Mouse (Mus musculus) CH12.LX (cell line): ENCODE measurements around the gene Trpc2. TPM values are rescaled to one million over a fixed set of nuclear protein-coding genes. Genes with fewer than 3 reads are reported as not detected.

ENCODE experiments used
- DNase-seq: peaks from one replicate; pipeline ENCODE4 v3.0.0-alpha.2; 2013; ENCODE audit errors: extremely low read depth
- H3K27ac ChIP-seq: 2 replicates; pipeline ENCODE4 v1.5.1; 2012; ENCODE audit warnings: low read depth, mild to moderate bottlenecking, control low read depth, moderate library complexity; ENCODE audit not compliant: insufficient read depth
- H3K27me3 ChIP-seq: replicated peaks from 2 replicates; pipeline ENCODE3; 2012; ENCODE audit warnings: inconsistent platforms
- H3K36me3 ChIP-seq, 2 experiments: replicated peaks in 1 of 2; 2 replicates each; pipeline versions ENCODE3 to v1.6.1; 2012; ENCODE audit warnings: inconsistent platforms in 1 of 2, low read length in 1 of 2, mild to moderate bottlenecking in 1 of 2, mixed read lengths in 1 of 2, moderate library complexity in 1 of 2; ENCODE audit not compliant: control insufficient read depth in 1 of 2, insufficient read depth in 1 of 2
- H3K4me1 ChIP-seq, 2 experiments: 2 replicates each; pipeline ENCODE4 v1.6.1; 2012; ENCODE audit warnings: inconsistent platforms in 1 of 2, moderate library complexity in 1 of 2; ENCODE audit not compliant: insufficient read depth in 2 of 2, control insufficient read depth in 1 of 2
- H3K4me2 ChIP-seq: 2 replicates; pipeline ENCODE4 v1.6.1; 2012; ENCODE audit warnings: low read depth, mild to moderate bottlenecking, control low read depth; ENCODE audit not compliant: poor library complexity, insufficient read depth, severe bottlenecking
- H3K4me3 ChIP-seq, 3 experiments: fragments of 150-350 bp in 1 of 3; sonication (generic) in 1 of 3; replicated peaks in 1 of 3; 2 replicates each; pipeline versions ENCODE3 to v1.5.1; 2011 to 2012; ENCODE audit warnings: low read depth in 2 of 3, low read length in 2 of 3, mild to moderate bottlenecking in 2 of 3, moderate library complexity in 2 of 3, control low read depth in 1 of 3, improper control_type of control experiment in 1 of 3, inconsistent platforms in 1 of 3, mixed read lengths in 1 of 3; ENCODE audit not compliant: poor library complexity in 1 of 3
- H3K79me2 ChIP-seq: replicated peaks from 2 replicates; pipeline ENCODE4 v1.6.1; 2012; ENCODE audit warnings: mild to moderate bottlenecking, moderate library complexity; ENCODE audit not compliant: control insufficient read depth, poor library complexity, insufficient read depth, severe bottlenecking; ENCODE audit errors: extremely low read depth
- H3K9ac ChIP-seq: 2 replicates; pipeline ENCODE4 v1.6.1; 2012; ENCODE audit warnings: low read depth, mild to moderate bottlenecking, control low read depth, moderate library complexity; ENCODE audit not compliant: insufficient read depth
- H3K9me3 ChIP-seq: replicated peaks from 2 replicates; pipeline ENCODE3; 2012; ENCODE audit warnings: low read length, inconsistent platforms, mixed read lengths
- BHLHE40 ChIP-seq: IDR thresholded peaks from 2 replicates; pipeline ENCODE4 v1.6.1; 2011; ENCODE audit warnings: mild to moderate bottlenecking, low read depth, low read length, improper control_type of control experiment
- CHD1 ChIP-seq: IDR thresholded peaks from 2 replicates; pipeline ENCODE4 v1.6.1; 2012; ENCODE audit warnings: low read depth, low read length, improper control_type of control experiment, inconsistent platforms
- CTCF ChIP-seq, 2 experiments: IDR thresholded peaks in 1 of 2; conservative IDR thresholded peaks in 1 of 2; 2 replicates each; pipeline ENCODE4 v1.5.1; 2011 to 2012; ENCODE audit warnings: low read depth in 2 of 2, low read length in 2 of 2, improper control_type of control experiment in 1 of 2, inconsistent platforms in 1 of 2, mild to moderate bottlenecking in 1 of 2, moderate library complexity in 1 of 2
- GABPA ChIP-seq: IDR thresholded peaks from 2 replicates; pipeline ENCODE4 v1.6.1; 2012; ENCODE audit warnings: low read depth, low read length, improper control_type of control experiment, inconsistent platforms; ENCODE audit not compliant: insufficient replicate concordance
- HCFC1 ChIP-seq: IDR thresholded peaks from 2 replicates; pipeline ENCODE4 v1.6.1; 2012; ENCODE audit warnings: low read depth, mild to moderate bottlenecking, inconsistent platforms, low read length, improper control_type of control experiment
- JUN ChIP-seq: IDR thresholded peaks from 2 replicates; pipeline ENCODE4 v1.6.1; 2011; ENCODE audit warnings: low read depth, mild to moderate bottlenecking, low read length, improper control_type of control experiment, moderate library complexity; ENCODE audit not compliant: insufficient read depth
- MAFK ChIP-seq: IDR thresholded peaks from 2 replicates; pipeline ENCODE4 v1.6.1; 2011; ENCODE audit warnings: low read length, improper control_type of control experiment; ENCODE audit not compliant: insufficient replicate concordance
- NELFE ChIP-seq: IDR thresholded peaks from 2 replicates; pipeline ENCODE4 v1.6.1; 2011; ENCODE audit warnings: low read depth, low read length, improper control_type of control experiment
- POLR2A ChIP-seq: IDR thresholded peaks from 2 replicates; pipeline ENCODE4 v1.6.1; 2011; ENCODE audit warnings: low read depth, mild to moderate bottlenecking, improper control_type of control experiment, low read length
- RAD21 ChIP-seq: IDR thresholded peaks from 2 replicates; pipeline ENCODE4 v1.6.1; 2011; ENCODE audit warnings: low read depth, mild to moderate bottlenecking, low read length, improper control_type of control experiment, moderate library complexity
- RCOR1 ChIP-seq: conservative IDR thresholded peaks from 2 replicates; pipeline ENCODE4 v1.6.1; 2012; ENCODE audit warnings: low read depth, mild to moderate bottlenecking, inconsistent platforms, low read length, improper control_type of control experiment
- SMC3 ChIP-seq: IDR thresholded peaks from 2 replicates; pipeline ENCODE4 v1.6.1; 2011; ENCODE audit warnings: low read depth, low read length, improper control_type of control experiment
- TCF12 ChIP-seq: IDR thresholded peaks from 2 replicates; pipeline ENCODE4 v1.6.1; 2014; ENCODE audit warnings: low read depth, mild to moderate bottlenecking, inconsistent platforms, low read length, improper control_type of control experiment
- UBTF ChIP-seq: IDR thresholded peaks from 2 replicates; pipeline ENCODE4 v1.6.1; 2012; ENCODE audit warnings: low read depth, mild to moderate bottlenecking, inconsistent platforms, low read length, improper control_type of control experiment, moderate library complexity
- USF2 ChIP-seq: conservative IDR thresholded peaks from 2 replicates; pipeline ENCODE4 v1.6.1; 2011; ENCODE audit warnings: low read depth, low read length, improper control_type of control experiment
- ZNF384 ChIP-seq: IDR thresholded peaks from 2 replicates; pipeline ENCODE4 v1.6.1; 2012; ENCODE audit warnings: low read depth, low read length, improper control_type of control experiment, inconsistent platforms
- dilution Hi-C: fragments of 300-500 bp; cut with MboI; formaldehyde crosslinking; loops from 2 replicates; pipeline ENCODE4 v1.14.3; 2020; ENCODE audit warnings: low sequenced_read_pairs; ENCODE audit not compliant: extremely low pct_unique_long_range_greater_than_20kb, extremely low pct_ligation_motif_present
- in situ Hi-C: fragments of 300-500 bp; cut with MboI; formaldehyde crosslinking; loops from 3 replicates; pipeline ENCODE4 v1.14.3; 2019; ENCODE audit warnings: low sequenced_read_pairs, low pct_ligation_motif_present, low pct_unique_long_range_greater_than_20kb, mixed read lengths
- polyA plus RNA-seq: library from polyadenylated mRNA; unstranded; fragments of >175 nt; gene quantifications from 2 replicates; pipeline ENCODE4 v1.2.1, GENCODE M21; 2012; ENCODE audit warnings: low read depth; ENCODE audit not compliant: insufficient read length
- total RNA-seq, 2 experiments: library from RNA; depleted of rRNA; stranded (reverse); fragments of 300-350 nt in 1 of 2; fragments of >200 nt in 1 of 2; gene quantifications; 2 replicates each; pipeline ENCODE4 v1.2.3; 2012 to 2014

Trpc2 gene
- total and polyA plus RNA-seq, 3 experiments = 0.17 to 0.24 TPM; not detected in 1

DNA sequence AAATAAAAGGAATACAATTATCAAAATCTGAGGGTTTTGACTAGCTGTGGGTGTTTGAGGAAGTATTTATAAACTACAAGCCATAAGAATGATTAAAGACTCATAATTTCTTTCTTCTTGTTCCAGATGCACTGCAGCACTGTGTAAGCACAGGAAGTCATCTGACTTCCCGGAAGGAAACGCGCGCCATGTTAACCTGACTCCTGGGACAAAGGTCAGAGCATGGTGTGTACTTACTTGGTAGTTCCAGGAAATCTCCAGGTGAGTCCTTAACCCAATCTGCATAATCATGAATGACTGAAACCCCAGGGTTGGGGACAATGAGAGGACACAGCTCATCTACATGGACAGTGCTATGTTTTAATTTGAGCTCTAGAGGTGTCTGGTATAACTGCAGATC, 49.5 kb downstream of the Trpc2 start:
- Histone ChIP-seq H3K4me1 (no peaks in the 10 kb centered on the region), H3K27ac (no peak overlapping the region), H3K79me2 (no peaks in the 10 kb centered on the region), H3K27me3 (no peaks in the 10 kb centered on the region), H3K36me3 (peaks cover 46 to 86% of the 10 kb centered on the region in 2 experiments), H3K9me3 (no peaks in the 10 kb centered on the region), H3K9ac (no peak overlapping the region), H3K4me2 (no peak overlapping the region), H3K4me3 (no peak overlapping the region)
- no peak for DNase-seq
- dilution Hi-C loops = no loop called here
- TF ChIP-seq BHLHE40 (no peak), UBTF (no peak), NELFE (no peak), RAD21 (no peak), USF2 (no peak), GABPA (no peak), CHD1 (no peak)
- in situ Hi-C loops = no loop called here

DNA sequence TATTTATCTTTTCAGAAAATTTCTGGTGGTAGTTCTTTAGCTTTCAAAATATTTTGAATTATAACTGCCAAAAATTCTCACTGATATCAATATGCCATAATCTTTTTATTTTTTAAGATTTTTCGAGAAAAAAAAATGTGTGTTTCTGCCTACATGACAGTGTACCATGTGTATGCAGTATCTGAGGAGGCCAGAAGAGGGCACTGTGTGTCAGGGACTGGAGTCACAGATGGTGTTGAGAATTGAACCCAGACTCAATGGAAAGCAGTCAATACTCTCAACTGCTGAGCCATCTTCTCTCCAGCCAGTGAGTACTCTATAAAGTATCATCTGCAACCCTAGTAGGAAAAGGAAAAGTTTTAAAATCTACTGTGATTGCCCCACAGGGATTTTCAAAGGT, 54.5 kb downstream of the Trpc2 start:
- Histone ChIP-seq H3K4me3 (no peak overlapping the region), H3K27ac (no peak overlapping the region), H3K9me3 (no peaks in the 10 kb centered on the region), H3K36me3 (peaks cover 47 to 92% of the 10 kb centered on the region in 2 experiments), H3K79me2 (no peaks in the 10 kb centered on the region), H3K4me2 (no peak overlapping the region), H3K9ac (no peak overlapping the region), H3K4me1 (no peaks in the 10 kb centered on the region), H3K27me3 (no peaks in the 10 kb centered on the region)
- TF ChIP-seq ZNF384 = no peak
- TF ChIP-seq CTCF (conservative IDR thresholded peaks at IDR 0.05 in 1 of 2, IDR thresholded peaks at IDR 0.05 in 1 of 2; ENCODE audit: low read depth in 2 of 2, low read length in 2 of 2) = peak; percentile 69
- peak; percentile 40 for TF ChIP-seq RAD21
- peak; percentile 19; the same call in 1 of the 2 replicates for TF ChIP-seq SMC3
- in situ Hi-C loops = no loop called here
- peak; percentile 52 for DNase-seq
- dilution Hi-C loops = no loop called here

DNA sequence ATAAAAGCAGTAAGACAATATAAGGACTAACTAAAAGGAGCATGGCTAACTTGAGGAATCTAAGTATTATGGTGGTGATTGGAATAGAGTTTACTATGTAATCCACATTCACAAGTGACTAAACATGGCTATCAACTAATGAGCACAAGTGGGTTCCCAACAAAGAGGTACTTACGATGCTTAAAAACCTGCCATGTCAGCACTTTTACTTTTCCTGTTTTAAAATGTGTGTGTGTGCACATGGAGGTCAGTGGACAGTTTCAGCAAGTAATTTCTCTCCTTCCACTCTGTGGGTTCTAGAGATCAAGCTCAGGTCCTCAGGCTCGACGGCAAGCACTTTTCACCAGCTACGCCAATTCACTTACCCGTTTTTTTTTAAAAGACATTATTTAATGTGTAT, 55.0 kb downstream of the Trpc2 start:
- Histone ChIP-seq H3K9me3 (no peaks in the 10 kb centered on the region), H3K4me3 (no peak overlapping the region)
- TF ChIP-seq TCF12 (no peak), JUN (no peak), POLR2A (no peak), USF2 (no peak), MAFK (peak; percentile 95), CHD1 (no peak), RCOR1 (no peak), HCFC1 (no peak)
- TF ChIP-seq, all 38 proteins: peak for 1
- H3K9ac ChIP-seq = no peak overlapping the region
- H3K79me2 ChIP-seq = no peaks in the 10 kb centered on the region
- H3K4me1 ChIP-seq = no peaks in the 10 kb centered on the region
- H3K36me3 ChIP-seq = peaks cover 46 to 90% of the 10 kb centered on the region in 2 experiments
- DNase-seq = no peak
- no peak overlapping the region for H3K4me2 ChIP-seq
- H3K27me3 ChIP-seq = no peaks in the 10 kb centered on the region
- H3K27ac ChIP-seq = no peak overlapping the region
- in situ Hi-C loops = no loop called here
- dilution Hi-C loops = no loop called here

Other genes starting within 250 kb of the Trpc2 start
- gene Inppl1, start 244.9 kb upstream of the Trpc2 start, total RNA-seq (2012; rRNA removed) = 36.1 and 44.3 TPM in 2 replicates
- 21.6 and 27.3 TPM in 2 replicates for gene Inppl1, start 244.9 kb upstream of the Trpc2 start, total RNA-seq (2014; rRNA removed)
- 35.7 and 37.9 TPM in 2 replicates for gene Inppl1, start 244.9 kb upstream of the Trpc2 start, polyA plus RNA-seq
- not detected in 2 replicates for gene Folr2, start 225.9 kb upstream of the Trpc2 start, total RNA-seq (2012; rRNA removed)
- not detected in 2 replicates for gene Folr2, start 225.9 kb upstream of the Trpc2 start, total RNA-seq (2014; rRNA removed)
- not detected in 2 replicates for gene Folr2, start 225.9 kb upstream of the Trpc2 start, polyA plus RNA-seq
- gene Anapc15, start 219.4 kb upstream of the Trpc2 start, total RNA-seq (2012; rRNA removed) = 69.1 and 88.8 TPM in 2 replicates
- gene Anapc15, start 219.4 kb upstream of the Trpc2 start, total RNA-seq (2014; rRNA removed) = 90.6 and 98.5 TPM in 2 replicates
- 97.1 and 107 TPM in 2 replicates for gene Anapc15, start 219.4 kb upstream of the Trpc2 start, polyA plus RNA-seq
- 0.25 and 0.34 TPM in 2 replicates for gene Folr1, start 212.3 kb upstream of the Trpc2 start, total RNA-seq (2012; rRNA removed)
- not detected in 2 replicates for gene Folr1, start 212.3 kb upstream of the Trpc2 start, total RNA-seq (2014; rRNA removed)
- not detected in 2 replicates for gene Folr1, start 212.3 kb upstream of the Trpc2 start, polyA plus RNA-seq
- 68.6 and 77.9 TPM in 2 replicates for gene Lamtor1, start 177.2 kb upstream of the Trpc2 start, total RNA-seq (2012; rRNA removed)
- 80.7 and 86.2 TPM in 2 replicates for gene Lamtor1, start 177.2 kb upstream of the Trpc2 start, total RNA-seq (2014; rRNA removed)
- 107 and 124 TPM in 2 replicates for gene Lamtor1, start 177.2 kb upstream of the Trpc2 start, polyA plus RNA-seq
- gene Tomt, start 176.8 kb upstream of the Trpc2 start, total RNA-seq (2012; rRNA removed) = 1.1 and 1.4 TPM in 2 replicates
- 0.07 and 0.22 TPM in 2 replicates for gene Tomt, start 176.8 kb upstream of the Trpc2 start, total RNA-seq (2014; rRNA removed)
- gene Tomt, start 176.8 kb upstream of the Trpc2 start, polyA plus RNA-seq = 1.3 TPM in 2 replicates
- gene Lrrc51, start 149.2 kb upstream of the Trpc2 start, total RNA-seq (2012; rRNA removed) = 3.9 and 5.6 TPM in 2 replicates
- 5.2 and 6.6 TPM in 2 replicates for gene Lrrc51, start 149.2 kb upstream of the Trpc2 start, total RNA-seq (2014; rRNA removed)
- 3.2 and 4.9 TPM in 2 replicates for gene Lrrc51, start 149.2 kb upstream of the Trpc2 start, polyA plus RNA-seq
- gene Numa1, start 149.0 kb upstream of the Trpc2 start, total RNA-seq (2012; rRNA removed) = 56.4 and 57.6 TPM in 2 replicates
- 38.0 and 38.2 TPM in 2 replicates for gene Numa1, start 149.0 kb upstream of the Trpc2 start, total RNA-seq (2014; rRNA removed)
- 75.7 and 79.5 TPM in 2 replicates for gene Numa1, start 149.0 kb upstream of the Trpc2 start, polyA plus RNA-seq
- gene Il18bp, start 64.4 kb upstream of the Trpc2 start, total RNA-seq (2012; rRNA removed) = 1.9 and 2.6 TPM in 2 replicates
- 1.7 and 1.9 TPM in 2 replicates for gene Il18bp, start 64.4 kb upstream of the Trpc2 start, total RNA-seq (2014; rRNA removed)
- gene Il18bp, start 64.4 kb upstream of the Trpc2 start, polyA plus RNA-seq = 2.9 and 3.3 TPM in 2 replicates
- 20.4 and 20.7 TPM in 2 replicates for gene Rnf121, start 17.6 kb upstream of the Trpc2 start, total RNA-seq (2012; rRNA removed)
- gene Rnf121, start 17.6 kb upstream of the Trpc2 start, total RNA-seq (2014; rRNA removed) = 10.3 and 13.9 TPM in 2 replicates
- 24.8 and 27.7 TPM in 2 replicates for gene Rnf121, start 17.6 kb upstream of the Trpc2 start, polyA plus RNA-seq
- 19.8 and 20.2 TPM in 2 replicates for gene Xndc1, start 17.6 kb upstream of the Trpc2 start, total RNA-seq (2012; rRNA removed)
- gene Xndc1, start 17.6 kb upstream of the Trpc2 start, total RNA-seq (2014; rRNA removed) = 15.4 and 19.9 TPM in 2 replicates
- 23.4 and 26.7 TPM in 2 replicates for gene Xndc1, start 17.6 kb upstream of the Trpc2 start, polyA plus RNA-seq
- gene Xntrpc, start 17.4 kb upstream of the Trpc2 start, total RNA-seq (2012; rRNA removed) = 1.6 and 1.9 TPM in 2 replicates
- gene Xntrpc, start 17.4 kb upstream of the Trpc2 start, total RNA-seq (2014; rRNA removed) = 0.64 and 0.93 TPM in 2 replicates
- gene Xntrpc, start 17.4 kb upstream of the Trpc2 start, polyA plus RNA-seq = 1.6 and 1.7 TPM in 2 replicates
- 0.17 and 0.21 TPM in 2 replicates for gene Art1, start 18.6 kb downstream of the Trpc2 start, total RNA-seq (2012; rRNA removed)
- 0.20 and 0.22 TPM in 2 replicates for gene Art1, start 18.6 kb downstream of the Trpc2 start, total RNA-seq (2014; rRNA removed)
- 0.40 and 0.67 TPM in 2 replicates for gene Art1, start 18.6 kb downstream of the Trpc2 start, polyA plus RNA-seq
- 0.71 and 0.85 TPM in 2 replicates for gene Art5, start 26.4 kb downstream of the Trpc2 start, total RNA-seq (2012; rRNA removed)
- 2.6 and 2.7 TPM in 2 replicates for gene Art5, start 26.4 kb downstream of the Trpc2 start, total RNA-seq (2014; rRNA removed)
- gene Art5, start 26.4 kb downstream of the Trpc2 start, polyA plus RNA-seq = 3.9 and 4.7 TPM in 2 replicates
- gene Chrna10, start 33.7 kb downstream of the Trpc2 start, total RNA-seq (2012; rRNA removed) = not detected in 2 replicates
- not detected in 2 replicates for gene Chrna10, start 33.7 kb downstream of the Trpc2 start, total RNA-seq (2014; rRNA removed)
- gene Chrna10, start 33.7 kb downstream of the Trpc2 start, polyA plus RNA-seq = not detected in 2 replicates
- gene Nup98, start 127.1 kb downstream of the Trpc2 start, total RNA-seq (2012; rRNA removed) = 24.6 and 27.3 TPM in 2 replicates
- gene Nup98, start 127.1 kb downstream of the Trpc2 start, total RNA-seq (2014; rRNA removed) = 23.9 and 25.0 TPM in 2 replicates
- 34.3 and 37.1 TPM in 2 replicates for gene Nup98, start 127.1 kb downstream of the Trpc2 start, polyA plus RNA-seq
- 13.2 and 18.3 TPM in 2 replicates for gene Pgap2, start 127.1 kb downstream of the Trpc2 start, total RNA-seq (2012; rRNA removed)
- gene Pgap2, start 127.1 kb downstream of the Trpc2 start, total RNA-seq (2014; rRNA removed) = 20.3 and 23.7 TPM in 2 replicates
- gene Pgap2, start 127.1 kb downstream of the Trpc2 start, polyA plus RNA-seq = 26.1 and 38.5 TPM in 2 replicates
- 17.1 and 22.7 TPM in 2 replicates for gene Rhog, start 172.9 kb downstream of the Trpc2 start, total RNA-seq (2012; rRNA removed)
- gene Rhog, start 172.9 kb downstream of the Trpc2 start, total RNA-seq (2014; rRNA removed) = 9.6 and 12.2 TPM in 2 replicates
- 109 and 118 TPM in 2 replicates for gene Rhog, start 172.9 kb downstream of the Trpc2 start, polyA plus RNA-seq
- 8.9 and 10.2 TPM in 2 replicates for gene Stim1, start 184.7 kb downstream of the Trpc2 start, total RNA-seq (2012; rRNA removed)
- gene Stim1, start 184.7 kb downstream of the Trpc2 start, total RNA-seq (2014; rRNA removed) = 21.0 and 26.6 TPM in 2 replicates
- gene Stim1, start 184.7 kb downstream of the Trpc2 start, polyA plus RNA-seq = 23.9 and 24.1 TPM in 2 replicates